Mouse (Mus musculus) ES-CJ7 (cell line): ENCODE measurements at regions not wholly inside any gene's neighbourhood (a gene's known extent, or its start where the extent isn't known, plus 50 kb on each side); places are given as distances from the start of the nearest gene placed in this dataset.

ENCODE experiments used
- DNase-seq: peaks from one replicate; pipeline ENCODE4 v3.0.0; 2011; ENCODE audit warnings: low read depth, low spot score

DNA sequence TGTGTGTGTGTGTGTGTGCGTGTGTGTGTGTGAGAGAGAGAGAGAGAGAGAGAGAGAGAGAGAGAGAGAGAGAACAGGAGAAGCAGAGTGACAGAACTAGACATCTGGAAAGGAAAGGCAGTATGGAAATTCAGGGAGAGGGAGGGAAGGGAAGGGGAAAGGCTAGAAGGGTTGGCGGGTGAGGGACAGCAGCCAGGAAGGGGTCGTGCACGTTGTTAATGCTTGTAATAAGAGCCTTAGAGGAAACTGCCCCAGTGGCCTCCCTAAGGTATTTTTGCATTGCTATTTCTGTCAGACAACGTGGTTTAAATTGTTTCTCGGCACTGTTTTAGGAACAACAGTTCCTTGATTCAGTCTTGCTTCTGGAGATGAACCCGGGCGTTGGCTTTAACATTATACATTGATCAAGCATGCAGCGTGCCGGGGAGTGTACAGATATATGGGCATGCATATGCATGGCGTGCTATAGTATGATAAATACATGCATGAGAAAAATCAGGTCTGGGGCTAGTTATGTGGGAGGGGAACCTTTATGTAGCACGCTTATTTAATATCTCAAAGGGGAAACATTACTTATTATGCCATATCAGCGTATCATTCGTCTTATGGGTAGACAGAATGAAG lies 52.6 kb upstream of the Ptgfrn start:
- DNase-seq: no peak

GRCm38 (mm10) chr3:101161941-101162531 lies 52.0 kb upstream of the Ptgfrn start:
- DNase-seq: peak; percentile 26

DNA sequence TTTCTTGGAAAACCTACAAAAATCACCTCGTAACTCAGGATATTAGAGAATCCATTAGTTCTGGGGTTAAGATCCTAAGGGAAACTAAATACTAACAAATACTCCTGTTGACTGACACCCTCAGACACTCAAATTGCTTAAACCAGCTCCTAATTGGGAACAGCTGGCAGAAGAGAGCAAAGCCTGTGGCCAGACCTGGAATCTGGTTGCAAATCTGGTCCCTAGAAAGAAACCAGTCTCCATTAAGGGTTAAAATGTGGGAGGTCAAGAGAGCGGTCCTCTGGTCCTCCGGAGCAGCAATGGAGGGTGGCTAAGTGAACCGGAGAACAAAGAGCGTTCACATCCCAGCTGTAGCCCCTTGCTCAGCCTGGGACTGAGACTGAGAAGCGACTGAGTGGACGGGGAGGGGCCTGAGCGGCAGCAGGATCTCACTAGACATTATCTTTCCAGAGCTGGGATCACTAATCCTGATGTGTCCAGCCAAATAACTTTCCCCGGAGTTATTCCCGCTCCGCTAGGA lies 51.4 kb upstream of the Ptgfrn start:
- no peak for DNase-seq
